Mouse (Mus musculus): ENCODE data around the gene Glod4. TPM values are rescaled to one million over a fixed set of nuclear protein-coding genes. Genes with fewer than 3 reads are reported as not detected.

Glod4 gene
- polyA plus RNA-seq (2014; fragmentation: Illumina TruSeq; extraction: RNeasy Lipid Tissue Mini Kit (QIAGEN cat#74804); ENCODE audit: low read depth, low replicate concordance): 118 TPM

DNA sequence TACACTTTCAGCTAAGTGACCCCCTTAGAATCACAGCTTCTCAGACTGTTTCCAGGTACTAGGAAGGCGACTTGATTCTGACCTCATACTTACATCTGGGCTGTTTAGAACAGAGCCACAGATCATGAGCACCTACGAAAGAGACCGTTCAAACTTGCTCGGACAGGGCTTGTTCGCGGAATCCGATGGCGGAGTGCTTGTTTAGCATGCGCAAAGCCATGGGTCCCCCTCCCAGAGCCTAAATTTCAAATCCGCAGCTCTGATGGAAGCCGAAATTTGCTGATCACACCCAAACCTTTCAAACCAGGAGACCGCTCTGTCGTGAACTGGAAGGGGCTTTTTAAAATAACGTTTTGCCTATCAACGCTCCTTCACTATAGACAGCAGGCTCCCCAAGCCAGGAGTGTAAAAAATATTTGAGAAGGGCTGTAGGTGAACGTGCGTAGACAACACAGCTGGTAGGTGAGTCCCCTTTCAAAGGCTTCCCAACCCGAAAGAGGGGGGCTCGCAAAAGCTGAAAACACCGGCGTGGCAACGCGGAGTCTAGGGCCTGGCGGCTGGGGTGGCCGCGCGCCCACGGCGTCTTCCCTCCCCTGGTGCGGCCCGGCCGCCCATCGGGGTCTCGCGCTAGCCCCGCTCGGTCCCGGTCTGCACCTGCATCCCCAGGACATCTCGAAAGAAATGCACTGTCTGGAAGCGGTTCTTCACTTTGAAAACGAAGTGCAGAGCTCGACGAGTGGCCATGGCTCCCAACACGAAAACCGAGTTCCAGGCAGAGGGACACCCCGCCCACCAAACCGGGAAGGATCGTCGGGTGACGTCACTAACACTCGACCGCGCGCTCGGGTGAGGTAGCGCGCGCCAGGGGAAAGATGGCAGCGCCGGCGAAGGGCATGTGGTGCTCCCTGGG is at the start of gene Glod4, which contains the start of gene Mrm3:
Gene Glod4, minus strand, starts transcription at position 825 of the 910 bp plus-strand sequence.
Gene Mrm3, plus strand, starts transcription at position 815 of the 910 bp plus-strand sequence.

DNA sequence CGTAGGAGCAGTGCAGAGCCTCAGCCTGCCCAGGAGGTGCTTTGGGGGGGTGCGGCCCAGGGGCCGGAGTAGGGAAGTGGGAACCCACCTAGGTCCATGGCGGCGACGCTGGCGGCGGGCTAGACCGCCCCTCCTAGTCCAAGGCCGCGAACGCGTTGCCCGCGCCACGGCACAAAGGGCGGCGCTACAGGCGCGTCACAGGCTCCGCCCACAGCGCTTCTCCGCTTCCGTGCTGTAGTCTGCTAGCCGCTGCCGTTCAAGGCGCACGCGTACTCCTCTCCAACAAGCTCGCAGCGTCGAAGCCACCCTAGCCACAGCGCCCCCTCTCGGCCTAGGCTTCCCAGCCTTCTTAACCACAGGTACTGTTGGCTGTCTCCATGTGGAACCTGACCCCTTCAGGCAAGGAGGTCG is 26.1 kb downstream of the Glod4 start, which contains the start of the genes Dbil5 and Gemin4:
Gene Dbil5, plus strand, starts transcription at position 219 of the 411 bp plus-strand sequence.
Gene Gemin4, minus strand, starts transcription at position 275 of the 411 bp plus-strand sequence.

GRCm38 (mm10) chr11:76179495-76180145 is 63.9 kb downstream of the Glod4 start, which contains the start of the genes Vps53 and Fam57a:
Vps53 (minus strand) TSS chr11:76179647.
Fam57a (plus strand) TSS chr11:76179671.

Other genes starting within 250 kb of the Glod4 start
- 0.69 TPM for gene 1700016K19Rik, start 243.8 kb downstream of the Glod4 start, polyA plus RNA-seq (2014; fragmentation: Illumina TruSeq; extraction: RNeasy Lipid Tissue Mini Kit (QIAGEN cat#74804); ENCODE audit: low read depth, low replicate concordance)
- 68.5 TPM for gene Rflnb, start 215.9 kb downstream of the Glod4 start, polyA plus RNA-seq (2014; fragmentation: Illumina TruSeq; extraction: RNeasy Lipid Tissue Mini Kit (QIAGEN cat#74804); ENCODE audit: low read depth, low replicate concordance)
- 55.6 TPM for gene Vps53, start 64.1 kb downstream of the Glod4 start, polyA plus RNA-seq (2014; fragmentation: Illumina TruSeq; extraction: RNeasy Lipid Tissue Mini Kit (QIAGEN cat#74804); ENCODE audit: low read depth, low replicate concordance)
- 22.2 TPM for gene Fam57a, start 64.1 kb downstream of the Glod4 start, polyA plus RNA-seq (2014; fragmentation: Illumina TruSeq; extraction: RNeasy Lipid Tissue Mini Kit (QIAGEN cat#74804); ENCODE audit: low read depth, low replicate concordance)
- not detected for gene Dbil5, start 26.1 kb downstream of the Glod4 start, polyA plus RNA-seq (2014; fragmentation: Illumina TruSeq; extraction: RNeasy Lipid Tissue Mini Kit (QIAGEN cat#74804); ENCODE audit: low read depth, low replicate concordance)
- 2.9 TPM for gene Gemin4, start 26.1 kb downstream of the Glod4 start, polyA plus RNA-seq (2014; fragmentation: Illumina TruSeq; extraction: RNeasy Lipid Tissue Mini Kit (QIAGEN cat#74804); ENCODE audit: low read depth, low replicate concordance)
- 1.5 TPM for gene Mrm3, start within 50 bp of the Glod4 start, polyA plus RNA-seq (2014; fragmentation: Illumina TruSeq; extraction: RNeasy Lipid Tissue Mini Kit (QIAGEN cat#74804); ENCODE audit: low read depth, low replicate concordance)
- 2.5 TPM for gene Nxn, start 155.4 kb upstream of the Glod4 start, polyA plus RNA-seq (2014; fragmentation: Illumina TruSeq; extraction: RNeasy Lipid Tissue Mini Kit (QIAGEN cat#74804); ENCODE audit: low read depth, low replicate concordance)
- 4.8 TPM for gene Timm22, start 163.2 kb upstream of the Glod4 start, polyA plus RNA-seq (2014; fragmentation: Illumina TruSeq; extraction: RNeasy Lipid Tissue Mini Kit (QIAGEN cat#74804); ENCODE audit: low read depth, low replicate concordance)